Mouse (Mus musculus) bone marrow macrophage, adult 2 months (primary cell): Measurements from ENCODE around the gene Abtb2.

Experiments
- CTCF ChIP-seq: IDR thresholded peaks from 2 replicates; pipeline ENCODE4 v1.5.1; 2012; ENCODE audit warnings: low read depth, mild to moderate bottlenecking, low read length, moderate library complexity
- POLR2A ChIP-seq: IDR thresholded peaks from 2 replicates; pipeline ENCODE4 v1.6.1; 2012; ENCODE audit warnings: mild to moderate bottlenecking, low read depth, low read length, borderline replicate concordance

GRCm38 (mm10) chr2:103730999-103731398 lies 164.9 kb downstream of the Abtb2 start:
- TF ChIP-seq CTCF (no peak), POLR2A (no peak)
